In the genomic region with DNA sequence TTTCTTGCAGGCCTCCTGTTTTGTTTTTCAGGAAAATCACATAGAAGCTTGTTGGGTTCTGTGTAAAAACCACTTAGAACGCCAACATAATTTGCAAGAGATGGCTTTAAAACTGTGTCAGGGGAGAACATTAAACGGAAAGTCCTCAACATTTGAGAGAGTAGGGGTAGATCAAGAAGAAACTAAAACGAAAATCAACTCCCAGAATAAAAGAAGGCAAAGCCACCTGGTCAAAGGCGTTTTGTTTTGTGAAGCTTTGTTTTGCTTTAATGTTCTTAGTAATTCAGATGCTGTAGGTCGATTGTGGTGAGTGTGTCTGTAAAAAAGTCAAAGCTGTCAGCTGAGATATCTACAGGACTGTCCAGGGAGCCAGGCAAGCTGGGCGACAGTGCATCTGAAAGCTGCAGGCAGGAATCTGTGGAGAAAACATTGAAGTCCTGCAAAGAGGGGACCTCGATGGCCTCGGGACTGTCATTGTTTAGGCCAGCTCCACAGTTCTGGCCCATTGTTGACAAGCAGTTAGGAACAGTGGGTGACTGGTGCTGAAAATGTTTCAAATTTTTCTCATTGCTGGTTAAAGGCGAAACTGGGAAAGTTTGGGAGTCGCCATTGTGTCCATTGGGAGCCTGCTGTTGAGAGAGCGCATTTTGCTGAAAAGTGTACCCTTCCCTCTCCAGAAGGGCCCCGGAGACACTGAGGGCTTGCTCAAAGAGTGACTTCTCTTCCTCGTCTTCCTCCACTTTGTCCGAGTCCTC, we compare ENCODE assay signal across 10 mouse cellular contexts. TPM values are rescaled to one million over a fixed set of nuclear protein-coding genes. Genes with fewer than 3 reads are reported as not detected.
DNase-seq lines count a peak whose midpoint lies in the region; ATAC-seq and TF ChIP-seq lines count a peak whose summit lies in the region.
"Had no signal": no experiment of that assay in that cellular context is flagged by ENCODE, and none has a peak within 500 bp of the region (broad histone marks: within the 10 kb centered on the region; RNA-seq: fewer than 3 reads in every experiment).

No protein-coding gene starts in this region.

- ATAC-seq in hindbrain, embryonic 15.5 days (ENCODE audit: low FRiP score, low read depth), result no peak
- no peak for ATAC-seq in neural tube, embryonic 13.5 days (ENCODE audit: low read depth)

- no peak for TF ChIP-seq POLR2A in lung, adult 2 months (IDR thresholded peaks at IDR 0.05; ENCODE audit: borderline replicate concordance, extremely low read depth, low read depth, low read length)
- no peak for TF ChIP-seq POLR2A in cerebellum, adult 2 months (IDR thresholded peaks at IDR 0.05; ENCODE audit: borderline replicate concordance, insufficient read depth, low read length)

- H3K9me3 ChIP-seq in hindbrain, embryonic 15.5 days, result no peaks in the 10 kb centered on the region
- H3K9me3 ChIP-seq in neural tube, embryonic 13.5 days, result no peaks in the 10 kb centered on the region
- H3K9me3 ChIP-seq: midbrain, embryonic 12.5 days had no signal

- H3K27me3 ChIP-seq in hindbrain, embryonic 15.5 days, result peaks cover 3% of the 10 kb centered on the region
- no peaks in the 10 kb centered on the region for H3K27me3 ChIP-seq in neural tube, embryonic 13.5 days
- peaks cover 24% of the 10 kb centered on the region; the same call in 1 of the 2 replicates for H3K27me3 ChIP-seq in cerebellum, adult 2 months (ENCODE audit: control insufficient read depth, insufficient read depth, low read length)

- H3K4me1 ChIP-seq in lung, adult 2 months (ENCODE audit: control insufficient read depth, insufficient read depth, low read length), result peaks cover 6% of the 10 kb centered on the region
- H3K4me1 ChIP-seq in hindbrain, embryonic 15.5 days (replicated peaks), result peaks cover 27% of the 10 kb centered on the region
- H3K4me1 ChIP-seq in neural tube, embryonic 13.5 days (replicated peaks), result peaks cover 91% of the 10 kb centered on the region
- no peaks in the 10 kb centered on the region; the same call in 1 of the 2 replicates for H3K4me1 ChIP-seq in cerebellum, adult 2 months (ENCODE audit: control insufficient read depth, insufficient read depth, low read length)

- WGBS in lung, adult 2 months, result 23% methylated on average over 14 of the region's 14 CpGs
- WGBS in hindbrain, embryonic 15.5 days, result 5% methylated on average over 14 of the region's 14 CpGs
- 3% methylated on average over 14 of the region's 14 CpGs for WGBS in neural tube, embryonic 13.5 days
- WGBS in cerebellum, adult 2 months, result 7% methylated on average over 14 of the region's 14 CpGs

- H3K4me3 ChIP-seq in lung, adult 2 months (replicated peaks; ENCODE audit: extremely low read depth, low read depth, low read length), result peak overlapping the region; percentile 47
- peak overlapping the region; percentile 87 for H3K4me3 ChIP-seq in hindbrain, embryonic 15.5 days
- peak overlapping the region; percentile 89 for H3K4me3 ChIP-seq in neural tube, embryonic 13.5 days
- no peak overlapping the region for H3K4me3 ChIP-seq in cerebellum, adult 2 months (replicated peaks; ENCODE audit: insufficient read depth, low read depth, low read length)
- H3K4me3 ChIP-seq: midbrain, embryonic 12.5 days had no signal

- peak overlapping the region; percentile 95 for H3K27ac ChIP-seq in hindbrain, embryonic 15.5 days (replicated peaks)
- H3K27ac ChIP-seq in neural tube, embryonic 13.5 days (replicated peaks), result peak overlapping the region; percentile 99
- H3K27ac ChIP-seq in cerebellum, adult 2 months (ENCODE audit: insufficient read depth, low read length), result no peak overlapping the region
- H3K27ac ChIP-seq: midbrain, embryonic 12.5 days had no signal

- no peaks in the 10 kb centered on the region for H3K36me3 ChIP-seq in hindbrain, embryonic 15.5 days
- H3K36me3 ChIP-seq in neural tube, embryonic 13.5 days, result no peaks in the 10 kb centered on the region
- H3K36me3 ChIP-seq: midbrain, embryonic 12.5 days had no signal

- peak overlapping the region; percentile 97 for H3K4me2 ChIP-seq in hindbrain, embryonic 15.5 days
- H3K4me2 ChIP-seq in neural tube, embryonic 13.5 days, result peak overlapping the region; percentile 75
- H3K4me2 ChIP-seq: midbrain, embryonic 12.5 days had no signal

- TF ChIP-seq CTCF in lung, adult 2 months (IDR thresholded peaks at IDR 0.05; ENCODE audit: insufficient read depth, low read length), result no peak
- no peak for TF ChIP-seq CTCF in cerebellum, adult 2 months (IDR thresholded peaks at IDR 0.05; ENCODE audit: borderline replicate concordance, insufficient read depth, low read depth, low read length)

- peak; percentile 48 for DNase-seq in adrenal gland, adult 2 months
- DNase-seq in adrenal gland, postnatal 36 days, result no peak
- no peak for DNase-seq in lung, adult 2 months
- no peak for DNase-seq in lung, adult 18-20 months
- no peak for DNase-seq in cerebellum, adult 2 months
- no peak for DNase-seq in gastrocnemius, adult 8-10 months (ENCODE audit: low spot score in 2 of 2)

- H3K9ac ChIP-seq in hindbrain, embryonic 15.5 days, result peak overlapping the region; percentile 68
- peak overlapping the region; percentile 92 for H3K9ac ChIP-seq in neural tube, embryonic 13.5 days
- H3K9ac ChIP-seq: midbrain, embryonic 12.5 days had no signal

RNA-seq across cellular contexts. Expression of a gene that starts 1.8 kb away (rescaled TPM):
- 1 to 10 TPM; 1.5 to 2.6 TPM for total RNA-seq in adrenal gland, adult 2 months (2021)
- 1.1 and 1.7 TPM in 2 replicates for polyA plus RNA-seq in adrenal gland, adult 2 months (2012; rRNA removed)
- total RNA-seq in adrenal gland, postnatal 36 days (2021), result 1 to 10 TPM; 1.7 to 1.9 TPM
- 4.2 and 4.7 TPM in 2 replicates for polyA plus RNA-seq in lung, adult 2 months (2012; rRNA removed)
- polyA plus RNA-seq in hindbrain, embryonic 15.5 days (2015; fragmentation: Nextera tagmentation; extraction: Ambion mirVana), result 22.4 and 26.8 TPM in 2 replicates
- polyA plus RNA-seq in neural tube, embryonic 13.5 days (2015; fragmentation: Nextera tagmentation; extraction: Ambion mirVana), result 11.9 and 13.7 TPM in 2 replicates
- polyA plus RNA-seq in cerebellum, adult 2 months (2012; rRNA removed), result 1.8 and 2.8 TPM in 2 replicates
- under 1 TPM; 0.19 to 0.65 (median 0.58) TPM for total RNA-seq in gastrocnemius, adult 8-10 months (2022)

RNA-seq across cellular contexts. Expression of a gene that starts 4.7 kb away (rescaled TPM):
- under 1 TPM; 0.52 to 0.86 TPM for total RNA-seq in adrenal gland, adult 2 months (2021)
- polyA plus RNA-seq in adrenal gland, adult 2 months (2012; rRNA removed), result 0.47 and 0.68 TPM in 2 replicates
- under 1 TPM; 0.23 to 0.70 TPM for total RNA-seq in adrenal gland, postnatal 36 days (2021)
- 1.4 and 1.9 TPM in 2 replicates for polyA plus RNA-seq in lung, adult 2 months (2012; rRNA removed)
- polyA plus RNA-seq in hindbrain, embryonic 15.5 days (2015; fragmentation: Nextera tagmentation; extraction: Ambion mirVana), result 1.3 and 1.8 TPM in 2 replicates
- 2.0 and 3.0 TPM in 2 replicates for polyA plus RNA-seq in neural tube, embryonic 13.5 days (2015; fragmentation: Nextera tagmentation; extraction: Ambion mirVana)
- polyA plus RNA-seq in cerebellum, adult 2 months (2012; rRNA removed), result 0.65 and 0.80 TPM in 2 replicates
- total RNA-seq in gastrocnemius, adult 8-10 months (2022), result under 1 TPM in 2 of 4 experiments, not detected in 2; 0.16 to 0.17 TPM
- total RNA-seq: hematopoietic stem cell, adult 5-6 weeks had no signal

RNA-seq across cellular contexts. Expression of a gene that starts 14.5 kb away (rescaled TPM):
- under 1 TPM; 0.35 to 0.41 TPM for total RNA-seq in adrenal gland, adult 2 months (2021)
- 0.02 and 0.04 TPM in 2 replicates for polyA plus RNA-seq in adrenal gland, adult 2 months (2012; rRNA removed)
- under 1 TPM; 0.10 to 0.40 TPM for total RNA-seq in adrenal gland, postnatal 36 days (2021)
- 0.26 and 0.31 TPM in 2 replicates for polyA plus RNA-seq in lung, adult 2 months (2012; rRNA removed)
- polyA plus RNA-seq in hindbrain, embryonic 15.5 days (2015; fragmentation: Nextera tagmentation; extraction: Ambion mirVana), result 4.0 and 4.3 TPM in 2 replicates
- 3.5 and 4.1 TPM in 2 replicates for polyA plus RNA-seq in neural tube, embryonic 13.5 days (2015; fragmentation: Nextera tagmentation; extraction: Ambion mirVana)
- 0.16 and 0.18 TPM in 2 replicates for polyA plus RNA-seq in cerebellum, adult 2 months (2012; rRNA removed)
- total RNA-seq in gastrocnemius, adult 8-10 months (2022), result under 1 TPM in 1 of 4 experiments, not detected in 3; 0.13 TPM
- total RNA-seq: hematopoietic stem cell, adult 5-6 weeks had no signal
- polyA plus RNA-seq: midbrain, embryonic 12.5 days had no signal

RNA-seq across cellular contexts. Expression of a gene that starts 28.8 kb away (rescaled TPM):
- 1 to 10 TPM; 2.2 to 6.3 TPM for total RNA-seq in adrenal gland, adult 2 months (2021)
- polyA plus RNA-seq in adrenal gland, adult 2 months (2012; rRNA removed), result 0.99 and 4.0 TPM in 2 replicates
- total RNA-seq in adrenal gland, postnatal 36 days (2021), result 1 to 10 TPM; 2.6 to 3.1 TPM
- polyA plus RNA-seq in lung, adult 2 months (2012; rRNA removed), result 5.7 and 8.4 TPM in 2 replicates
- 10.6 and 12.2 TPM in 2 replicates for polyA plus RNA-seq in hindbrain, embryonic 15.5 days (2015; fragmentation: Nextera tagmentation; extraction: Ambion mirVana)
- polyA plus RNA-seq in neural tube, embryonic 13.5 days (2015; fragmentation: Nextera tagmentation; extraction: Ambion mirVana), result 5.7 and 5.8 TPM in 2 replicates
- 4.1 and 5.1 TPM in 2 replicates for polyA plus RNA-seq in cerebellum, adult 2 months (2012; rRNA removed)
- 1 to 10 TPM; 1.8 to 2.8 (median 2.1) TPM for total RNA-seq in gastrocnemius, adult 8-10 months (2022)
- polyA plus RNA-seq: midbrain, embryonic 12.5 days had no signal

RNA-seq across cellular contexts. Expression of a gene that starts 41.6 kb away (rescaled TPM):
- 10 to 100 TPM; 13.6 to 22.8 TPM for total RNA-seq in adrenal gland, adult 2 months (2021)
- 12.9 and 16.3 TPM in 2 replicates for polyA plus RNA-seq in adrenal gland, adult 2 months (2012; rRNA removed)
- total RNA-seq in adrenal gland, postnatal 36 days (2021), result 10 to 100 TPM; 14.7 to 27.8 TPM
- polyA plus RNA-seq in lung, adult 2 months (2012; rRNA removed), result 29.1 and 46.9 TPM in 2 replicates
- polyA plus RNA-seq in hindbrain, embryonic 15.5 days (2015; fragmentation: Nextera tagmentation; extraction: Ambion mirVana), result 105 and 115 TPM in 2 replicates
- polyA plus RNA-seq in neural tube, embryonic 13.5 days (2015; fragmentation: Nextera tagmentation; extraction: Ambion mirVana), result 44.7 and 66.8 TPM in 2 replicates
- 4.6 and 6.0 TPM in 2 replicates for polyA plus RNA-seq in cerebellum, adult 2 months (2012; rRNA removed)
- total RNA-seq in gastrocnemius, adult 8-10 months (2022), result 1 to 10 TPM; 1.2 to 1.9 (median 1.5) TPM
- polyA plus RNA-seq: midbrain, embryonic 12.5 days had no signal
